Mouse (Mus musculus) thymus, adult 2 months (tissue): ENCODE data around the gene Depdc5.

Experiments
- CTCF ChIP-seq: fragments of 200-500 bp; IDR thresholded peaks from 2 replicates; pipeline ENCODE4 v1.5.1; 2012; ENCODE audit warnings: mild to moderate bottlenecking, control low read depth, low read length, moderate library complexity, borderline replicate concordance; ENCODE audit not compliant: control insufficient read depth, poor library complexity, insufficient read depth; ENCODE audit errors: extremely low read depth
- POLR2A ChIP-seq: fragments of 200-500 bp; IDR thresholded peaks from 2 replicates; pipeline ENCODE4 v1.6.1; 2012; ENCODE audit warnings: mild to moderate bottlenecking, low read length, control low read depth, moderate library complexity; ENCODE audit not compliant: control insufficient read depth, poor library complexity, insufficient read depth; ENCODE audit errors: extremely low read depth

DNA sequence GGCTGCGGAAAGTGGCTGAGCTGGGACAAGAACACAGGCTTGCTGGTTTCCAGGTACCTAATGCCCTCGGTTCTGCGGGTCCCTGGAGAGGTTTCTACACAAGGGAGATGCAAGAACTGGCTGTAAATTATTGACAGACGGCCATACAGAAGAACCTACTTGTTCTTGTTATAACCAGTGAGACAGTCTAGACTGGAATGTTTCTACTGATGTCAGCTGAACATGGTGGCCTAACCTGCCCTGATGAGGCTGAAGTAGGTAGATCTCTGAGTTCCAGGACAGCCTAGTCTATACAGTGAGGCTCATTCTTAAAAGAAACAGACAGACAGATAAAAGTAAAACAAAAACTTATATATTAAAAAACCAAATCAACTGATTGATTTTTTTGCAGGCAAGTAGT, 140.6 kb downstream of the Depdc5 start:
- TF ChIP-seq CTCF, result no peak
- TF ChIP-seq POLR2A, result no peak
